Mouse (Mus musculus) fat pad, adult 2 months (tissue): ENCODE results near the gene Irf3.

Experiments
- DNase-seq: peaks from one replicate; pipeline ENCODE4 v3.0.0-alpha.2; 2011; ENCODE audit warnings: low read depth, low spot score; ENCODE audit errors: extremely low read depth

Irf3 gene

DNA sequence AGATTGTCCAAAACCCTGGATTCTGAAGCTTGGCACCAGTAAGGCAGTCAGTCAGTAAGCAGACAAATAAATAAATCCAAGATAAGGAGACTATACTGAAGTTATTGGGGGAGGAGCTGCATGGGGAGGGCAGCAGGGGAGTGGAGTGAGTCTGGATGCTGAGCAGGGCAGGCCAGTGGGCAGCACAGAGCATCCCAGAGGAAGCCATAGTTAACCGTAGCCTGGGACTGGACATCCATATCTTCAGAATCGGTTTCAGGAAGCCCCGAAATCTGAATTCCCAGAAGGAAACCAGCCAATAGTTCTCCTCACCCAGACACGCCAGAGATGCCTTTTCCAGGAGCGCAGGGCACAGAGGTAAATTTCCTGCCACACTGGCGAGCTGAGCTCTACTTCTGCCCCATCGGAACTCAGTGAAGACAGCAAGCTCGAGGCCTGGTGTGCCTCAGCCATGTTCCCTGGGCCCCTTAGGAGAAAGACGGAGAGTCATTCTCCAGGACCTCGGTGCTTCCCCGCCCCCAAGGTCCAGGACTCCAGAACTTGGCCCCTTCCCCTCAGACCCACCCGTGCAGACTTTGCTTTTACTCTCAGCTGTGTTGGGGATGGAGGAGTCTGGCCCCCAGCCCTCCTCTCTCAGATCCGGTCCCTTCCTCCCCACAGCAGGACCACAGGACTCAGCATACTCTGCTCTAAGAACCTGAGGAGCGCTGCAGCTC lies 23.9 kb upstream of the Irf3 start:
- no peak for DNase-seq

DNA sequence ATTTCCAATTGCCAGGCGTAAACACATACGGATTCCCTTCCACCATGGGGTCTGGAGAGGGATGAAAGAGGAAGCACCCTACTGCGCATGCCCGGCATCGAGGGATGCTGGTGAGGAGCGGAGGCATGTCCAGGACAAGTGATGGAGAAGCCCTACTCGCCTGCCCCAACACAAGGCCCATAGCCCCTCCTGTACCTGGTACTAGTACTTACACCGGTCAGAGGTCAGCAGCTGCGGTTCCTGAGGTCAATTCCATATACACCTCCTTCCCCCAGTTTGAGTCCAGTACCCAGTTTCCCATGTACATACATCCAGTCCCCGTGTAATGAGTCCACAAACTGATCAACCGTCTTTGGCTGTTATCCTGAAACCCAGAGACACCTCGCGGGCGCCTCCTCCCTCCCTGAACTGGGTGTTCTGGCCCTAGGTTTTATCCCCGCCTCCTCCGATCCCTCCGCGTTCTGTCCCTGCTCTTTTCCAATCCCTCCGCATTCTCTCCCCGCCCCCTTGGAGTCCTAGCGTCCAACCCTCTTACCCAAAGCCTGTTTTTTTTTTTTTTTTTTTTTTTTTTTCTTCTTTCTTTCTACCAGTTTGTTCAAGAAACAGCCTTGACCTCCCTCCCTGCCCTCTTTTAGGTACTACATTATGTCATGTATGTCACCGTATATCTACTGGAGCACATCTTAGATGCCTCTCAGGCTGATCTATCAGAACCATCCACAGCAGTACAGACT lies 22.9 kb upstream of the Irf3 start, which contains the start of gene Cpt1c:
Cpt1c (minus strand) TSS at position 469 of the 734 bp plus-strand sequence.
- no peak for DNase-seq

DNA sequence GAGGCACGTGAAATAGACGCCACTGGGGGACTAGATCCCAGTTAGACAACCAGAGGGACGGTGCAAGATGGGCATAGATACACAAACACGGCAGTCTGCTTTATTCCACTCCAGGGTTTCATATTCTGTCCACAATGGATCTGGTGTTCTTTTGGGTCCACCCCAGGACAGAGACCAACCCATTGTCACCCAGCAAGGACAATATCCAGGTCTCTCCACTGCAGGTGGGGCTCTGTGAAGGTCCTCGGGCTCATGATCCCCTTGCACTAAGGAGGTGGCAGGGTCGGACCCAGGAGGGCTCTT lies 22.4 kb upstream of the Irf3 start:
- DNase-seq: no peak

DNA sequence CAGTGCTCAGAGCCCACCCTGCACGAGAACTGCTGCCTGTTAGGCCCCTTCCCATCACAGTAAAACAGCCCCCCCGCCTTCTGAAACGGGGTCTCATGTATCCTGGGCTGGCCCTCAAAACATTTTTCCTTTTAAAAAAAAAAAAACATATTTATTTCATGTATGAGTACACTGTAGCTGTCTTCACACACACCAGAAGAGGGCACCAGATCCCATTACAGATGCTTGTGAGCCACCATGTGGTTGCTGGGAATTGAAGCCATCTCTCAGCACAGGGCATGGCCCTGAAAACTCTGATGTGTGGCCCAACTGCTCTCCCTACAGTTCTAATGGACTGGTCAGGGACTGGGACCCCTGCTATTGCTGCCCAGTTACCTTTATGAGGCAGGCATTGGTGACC lies 19.1 kb upstream of the Irf3 start:
- DNase-seq: no peak

DNA sequence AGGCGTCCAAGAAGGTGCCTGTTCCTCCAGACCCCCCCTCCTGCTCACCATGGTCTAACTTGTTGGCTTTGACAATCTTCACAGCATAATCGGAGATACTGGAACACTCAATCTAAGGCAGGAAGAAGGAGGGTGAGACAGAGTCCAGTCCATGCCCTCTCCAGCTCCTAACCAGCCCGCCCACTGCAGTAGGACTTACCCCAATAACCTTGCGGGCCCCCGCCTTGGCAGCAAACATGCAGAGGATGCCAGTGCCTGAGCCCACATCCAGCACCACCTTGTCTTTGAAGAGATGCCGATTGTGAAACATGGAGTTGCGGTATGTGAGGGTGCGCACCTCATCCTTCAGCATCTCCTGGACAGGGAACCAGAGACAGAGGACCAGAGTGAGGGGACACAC lies 15.9 kb upstream of the Irf3 start:
- DNase-seq: no peak

DNA sequence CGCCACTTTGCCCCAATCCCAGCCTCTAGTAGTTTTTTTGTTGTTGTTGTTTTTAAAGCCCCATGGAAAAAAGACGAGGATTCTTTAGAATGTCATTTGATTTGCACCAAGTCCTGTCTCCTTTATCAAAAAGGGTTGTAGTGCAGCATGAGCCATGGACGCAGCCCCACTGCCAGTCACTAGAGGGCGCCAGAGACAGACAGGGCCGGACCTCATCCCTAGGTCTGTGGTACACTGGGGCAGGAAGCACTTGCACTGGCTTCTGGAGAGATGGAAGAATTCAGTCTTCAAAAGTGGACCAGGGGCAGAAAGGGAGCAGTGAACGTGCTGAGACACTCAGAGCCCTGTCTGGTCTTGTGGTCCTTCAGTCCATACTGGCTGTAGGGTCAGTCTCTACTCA lies 14.4 kb upstream of the Irf3 start:
- DNase-seq: no peak

DNA sequence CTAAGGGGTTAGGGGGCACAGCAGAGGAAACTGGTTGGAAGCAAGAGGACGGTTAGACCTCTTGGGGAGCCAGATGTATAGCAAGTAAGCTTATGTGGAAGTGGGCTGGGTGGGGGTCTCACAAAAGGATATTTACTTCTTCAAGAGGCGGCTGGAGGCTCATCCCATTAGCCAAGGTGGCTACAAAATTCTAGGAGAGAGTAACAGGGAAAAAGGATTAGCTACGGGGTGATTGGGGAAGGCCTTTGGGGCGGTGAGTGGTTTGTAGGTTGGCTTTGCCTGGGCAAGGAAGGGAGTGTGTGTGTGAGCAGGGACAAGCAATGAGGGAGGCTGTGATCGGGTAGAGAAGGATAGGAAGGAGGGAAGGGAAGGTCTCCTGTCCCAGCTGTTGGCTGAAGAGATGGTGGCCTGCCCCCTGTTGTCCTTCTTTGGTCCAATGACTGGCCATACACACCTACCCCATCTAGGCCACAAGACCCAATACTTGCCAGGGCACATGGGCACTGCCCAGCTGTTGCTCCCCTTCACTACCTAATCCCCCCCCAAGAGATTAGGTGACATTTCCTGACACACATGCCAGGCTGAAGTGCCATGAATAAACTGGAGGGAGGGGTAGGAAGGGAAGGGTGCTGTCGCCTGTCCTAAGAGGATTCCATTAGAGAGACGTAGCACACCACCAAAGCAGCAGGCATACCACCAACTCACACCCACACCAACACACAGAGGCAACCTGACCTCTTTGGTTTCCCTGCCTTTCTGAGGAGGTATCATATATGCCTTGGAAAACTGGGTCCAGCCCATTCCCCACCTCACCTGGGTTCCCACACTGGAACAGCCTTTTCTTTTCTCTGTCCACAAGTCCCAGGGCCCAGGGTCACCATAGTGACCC lies 13.3 kb upstream of the Irf3 start:
- DNase-seq: no peak

DNA sequence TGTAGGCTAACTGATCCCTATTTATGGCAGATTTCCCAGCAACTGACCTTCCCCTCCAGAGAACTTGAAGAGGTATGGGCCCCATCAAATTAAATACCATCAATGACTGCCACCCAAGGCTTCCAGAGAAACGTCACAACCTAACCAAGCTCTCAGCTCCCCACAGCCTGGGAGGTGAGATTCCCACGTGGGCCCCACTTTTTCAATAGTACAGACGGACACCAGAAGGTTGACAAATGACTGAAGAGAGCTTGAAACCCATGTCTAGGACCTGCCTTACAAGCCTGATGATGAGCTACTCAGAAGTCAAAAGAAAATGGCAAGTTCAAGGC lies 12.6 kb upstream of the Irf3 start:
- DNase-seq: no peak

DNA sequence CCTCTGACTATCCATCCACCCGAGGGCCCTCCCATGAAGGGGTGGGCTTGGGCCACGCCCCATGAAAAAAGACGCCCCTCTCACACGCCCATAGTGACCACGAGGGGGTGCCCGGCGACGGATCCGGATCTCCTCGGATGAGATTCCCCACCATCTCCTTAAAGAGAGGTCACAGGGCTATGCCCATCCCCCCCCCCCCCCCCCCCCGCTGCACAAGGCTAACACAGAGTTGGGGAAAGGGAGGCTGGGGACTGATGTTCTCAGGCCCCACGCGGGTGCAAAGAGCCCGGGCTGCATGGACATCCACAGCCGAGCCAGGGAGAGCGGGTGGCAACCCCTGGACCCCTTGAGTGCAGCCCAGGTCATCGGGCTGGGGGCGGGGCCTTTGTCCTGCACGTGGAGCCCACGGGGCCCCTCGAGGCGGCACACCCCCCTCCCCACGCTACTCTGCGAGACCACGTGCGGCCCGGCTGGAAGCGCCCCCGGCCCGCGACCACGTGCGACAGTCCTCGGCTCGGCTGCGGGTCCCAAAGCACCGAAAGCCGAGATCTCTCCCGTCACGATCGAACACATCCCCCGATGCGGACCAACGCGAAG lies 11.8 kb upstream of the Irf3 start:
- no peak for DNase-seq

DNA sequence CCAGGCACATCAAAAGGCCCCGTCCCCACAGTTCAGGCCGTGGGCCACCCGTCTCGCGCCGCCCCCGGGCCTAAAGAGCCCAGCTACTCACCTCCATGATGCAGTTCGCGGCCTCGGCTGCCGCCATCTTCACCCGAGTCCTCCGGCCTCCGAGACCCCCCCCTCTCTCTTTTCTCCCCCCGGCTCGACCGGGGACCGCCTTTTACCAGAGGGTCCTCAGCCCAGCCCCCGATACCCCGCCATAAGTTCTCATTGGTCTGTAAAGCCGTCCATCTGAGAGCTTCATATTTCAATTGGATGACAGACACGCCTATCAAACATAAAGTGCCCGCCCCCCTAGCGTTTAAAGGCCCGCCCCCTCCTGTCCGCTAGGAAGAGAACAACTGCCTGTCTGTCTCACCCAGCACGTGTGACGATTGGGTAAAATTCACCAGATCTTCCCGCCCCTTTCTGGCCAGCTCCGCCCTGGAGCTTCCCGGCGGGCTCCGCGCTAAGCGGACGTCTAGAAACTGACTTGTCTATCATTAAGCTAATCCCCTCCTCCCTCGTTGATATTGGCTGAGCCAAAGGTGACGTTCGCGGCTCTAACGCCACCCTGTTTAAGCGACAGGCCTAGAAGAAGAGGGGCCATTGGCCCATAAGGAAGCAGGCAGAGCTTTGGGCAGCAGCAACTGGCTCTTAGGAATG lies 11.1 kb upstream of the Irf3 start, which contains the start of gene Prmt1:
Prmt1 (minus strand) TSS at position 377 of the 687 bp plus-strand sequence.
- peak; percentile 100 for DNase-seq

DNA sequence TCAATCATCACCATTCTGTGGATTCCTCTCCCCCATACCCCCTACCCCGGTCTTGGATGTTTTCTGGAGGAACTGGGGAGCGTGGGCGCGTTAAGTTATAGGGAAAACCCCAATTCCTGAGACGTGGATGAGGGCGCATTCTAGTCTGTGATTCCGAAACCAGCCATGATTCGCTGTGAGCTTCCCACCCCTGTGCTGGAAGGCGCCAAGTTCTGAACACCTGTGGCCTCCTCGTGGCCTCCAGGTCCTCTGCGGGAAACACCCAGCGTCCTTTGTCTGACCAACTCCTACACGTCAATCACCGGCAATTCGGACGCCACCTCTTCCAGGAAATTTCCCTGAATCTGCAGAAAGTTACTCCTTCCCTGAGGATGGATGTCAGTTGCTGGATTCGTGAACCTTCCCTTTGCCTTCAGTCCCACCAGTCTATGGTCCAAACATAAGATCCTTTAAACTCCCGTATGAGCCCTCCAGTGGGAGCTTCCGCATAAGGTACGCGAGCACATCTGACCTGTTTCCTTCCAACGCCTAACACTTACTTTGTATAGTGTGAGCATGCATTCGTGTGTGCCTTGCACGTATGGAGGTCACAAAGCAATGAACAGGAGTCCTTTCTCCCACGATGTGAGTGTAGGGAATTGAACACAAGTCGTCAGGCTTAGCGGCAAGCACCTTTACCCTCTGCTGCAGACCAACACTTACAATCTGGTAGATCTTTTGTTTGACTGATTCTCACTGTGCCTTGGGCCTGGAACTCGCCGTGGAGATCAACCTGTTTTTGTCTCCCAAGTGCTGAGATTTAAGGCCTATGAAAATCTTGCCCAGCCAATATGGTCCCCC lies 10.3 kb upstream of the Irf3 start:
- DNase-seq: no peak

DNA sequence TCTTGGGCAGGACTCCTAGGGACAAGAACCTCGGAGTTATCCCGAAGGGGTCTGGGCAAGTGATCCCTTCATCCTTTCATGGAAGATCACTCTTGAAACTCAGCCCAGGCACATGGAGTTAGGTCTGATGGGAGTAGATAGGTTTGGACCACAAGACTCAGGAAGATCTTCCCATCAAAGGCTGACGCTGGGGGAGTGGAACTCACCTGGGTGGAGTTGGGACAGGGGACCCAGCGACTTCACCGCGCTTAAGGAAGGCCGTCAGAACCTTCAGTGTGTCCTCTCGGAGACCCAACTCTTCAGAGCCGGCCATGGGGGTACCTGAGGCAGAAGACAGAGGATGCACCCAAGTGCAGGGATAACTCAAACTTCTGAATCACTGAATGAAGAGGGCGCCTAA lies 776 bp upstream of the Irf3 start:
- no peak for DNase-seq

DNA sequence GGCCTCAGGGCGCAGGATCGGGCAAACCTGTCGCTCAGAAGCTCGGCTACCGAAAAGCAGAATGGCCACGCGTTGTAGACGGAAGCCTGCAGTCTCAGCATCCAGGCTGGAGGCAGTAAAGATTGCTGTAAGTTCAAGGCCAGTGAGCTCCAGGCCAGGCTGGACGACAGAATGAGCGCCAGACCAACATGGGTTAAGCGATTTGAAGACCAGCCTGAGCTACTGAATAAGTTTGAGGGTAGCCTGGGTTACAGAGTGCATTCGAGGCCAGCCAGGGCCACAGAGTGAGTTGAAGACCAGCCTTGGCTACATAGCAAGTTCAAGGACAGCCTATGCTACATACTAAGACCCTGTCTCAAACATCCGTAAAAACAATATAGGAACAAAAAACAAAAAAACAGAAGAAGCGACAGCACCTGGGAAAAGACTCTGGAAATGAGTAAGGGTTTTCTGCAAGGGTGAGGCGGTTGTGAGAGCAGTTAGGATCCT lies 536 bp downstream of the Irf3 start:
- no peak for DNase-seq

DNA sequence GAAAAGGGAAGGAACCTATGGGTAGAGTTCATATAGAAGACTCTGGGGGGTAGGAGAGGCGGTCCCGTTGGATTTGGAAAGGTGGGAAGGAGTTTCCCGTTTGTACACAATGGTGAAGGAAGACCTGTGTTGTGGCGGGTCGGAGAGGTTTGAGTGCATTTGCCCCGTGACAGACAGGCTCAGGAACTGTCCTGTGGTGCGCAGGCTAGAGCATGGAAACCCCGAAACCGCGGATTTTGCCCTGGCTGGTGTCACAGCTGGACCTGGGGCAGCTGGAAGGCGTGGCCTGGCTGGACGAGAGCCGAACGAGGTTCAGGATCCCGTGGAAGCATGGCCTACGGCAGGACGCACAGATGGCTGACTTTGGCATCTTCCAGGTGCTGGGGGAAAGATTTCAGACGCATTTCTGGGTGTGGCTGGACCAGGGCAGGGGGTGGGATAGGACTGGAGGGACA lies 1.1 kb downstream of the Irf3 start, which contains the start of gene Bcl2l12:
Bcl2l12 (minus strand) TSS at position 212 of the 455 bp plus-strand sequence.
- DNase-seq: no peak

DNA sequence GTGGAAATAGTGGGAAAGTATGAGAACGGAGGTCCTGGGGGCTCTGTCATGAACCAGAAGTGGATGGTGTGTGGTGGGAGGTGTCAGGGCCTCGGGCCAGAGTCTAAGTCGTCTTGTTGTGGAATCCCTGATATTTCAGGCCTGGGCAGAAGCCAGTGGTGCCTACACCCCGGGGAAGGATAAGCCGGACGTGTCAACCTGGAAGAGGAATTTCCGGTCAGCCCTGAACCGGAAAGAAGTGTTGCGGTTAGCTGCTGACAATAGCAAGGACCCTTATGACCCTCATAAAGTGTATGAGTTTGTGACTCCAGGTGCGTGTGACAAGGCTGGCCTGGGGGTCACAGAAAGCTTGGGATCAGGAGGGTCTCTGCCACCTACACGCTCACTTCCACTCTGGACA lies 2.3 kb downstream of the Irf3 start:
- DNase-seq: no peak

DNA sequence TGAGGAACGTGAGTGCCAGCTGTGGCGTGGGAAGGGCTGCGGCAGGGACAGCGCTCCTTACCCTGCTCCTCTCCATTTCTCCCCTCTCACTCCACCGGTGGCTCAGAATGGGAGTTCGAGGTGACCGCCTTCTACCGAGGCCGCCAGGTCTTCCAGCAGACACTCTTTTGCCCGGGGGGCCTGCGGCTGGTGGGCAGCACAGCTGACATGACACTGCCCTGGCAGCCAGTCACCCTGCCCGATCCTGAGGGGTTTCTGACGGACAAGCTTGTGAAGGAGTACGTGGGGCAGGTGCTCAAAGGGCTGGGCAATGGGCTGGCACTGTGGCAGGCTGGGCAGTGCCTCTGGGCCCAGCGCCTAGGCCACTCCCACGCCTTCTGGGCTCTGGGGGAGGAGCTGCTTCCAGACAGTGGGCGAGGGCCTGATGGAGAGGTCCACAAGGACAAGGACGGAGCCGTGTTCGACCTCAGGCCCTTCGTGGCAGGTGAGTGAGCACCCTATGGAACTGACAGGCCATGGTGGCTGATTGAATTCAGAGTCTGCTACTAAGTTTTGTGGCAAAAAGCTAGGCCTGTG lies 3.2 kb downstream of the Irf3 start:
- no peak for DNase-seq

DNA sequence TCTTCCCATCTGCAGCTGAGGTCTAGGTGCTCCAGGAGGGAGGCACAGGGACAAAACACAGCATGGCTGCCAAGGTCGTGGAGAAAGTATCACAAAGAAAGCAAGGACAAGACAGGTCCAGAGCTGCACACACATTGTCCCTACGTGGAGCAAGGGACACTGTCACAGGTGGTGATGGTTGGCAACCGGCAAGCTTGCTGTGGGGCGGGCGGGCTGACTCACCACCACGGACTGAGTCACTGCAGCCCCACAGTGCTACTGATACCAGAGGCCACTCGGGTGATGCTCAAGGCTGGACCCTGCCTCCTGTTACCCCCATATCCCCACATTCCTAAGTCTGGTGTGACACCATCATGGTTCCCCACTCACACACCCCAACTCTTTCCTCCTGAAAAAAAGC lies 5.0 kb downstream of the Irf3 start:
- no peak for DNase-seq

DNA sequence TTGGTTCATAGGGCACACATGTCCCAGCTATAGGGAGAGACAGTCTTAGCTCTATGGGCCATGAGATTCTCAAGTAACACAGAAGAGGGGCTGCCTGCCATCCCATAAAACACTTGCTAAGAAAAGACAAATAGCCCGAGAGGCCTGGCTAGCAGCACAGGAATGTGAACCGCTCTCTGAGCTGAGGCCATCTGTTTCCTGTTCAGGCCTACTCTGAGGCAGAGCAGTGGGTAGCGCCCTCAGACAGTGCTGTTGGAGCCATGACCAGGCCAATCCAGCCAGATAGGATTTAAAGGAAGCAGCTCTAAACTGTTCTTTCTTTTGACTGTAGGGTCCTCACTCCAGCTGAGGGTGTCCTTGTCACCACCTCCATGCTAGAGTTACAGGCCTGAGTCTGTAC lies 7.1 kb downstream of the Irf3 start:
- DNase-seq: no peak

DNA sequence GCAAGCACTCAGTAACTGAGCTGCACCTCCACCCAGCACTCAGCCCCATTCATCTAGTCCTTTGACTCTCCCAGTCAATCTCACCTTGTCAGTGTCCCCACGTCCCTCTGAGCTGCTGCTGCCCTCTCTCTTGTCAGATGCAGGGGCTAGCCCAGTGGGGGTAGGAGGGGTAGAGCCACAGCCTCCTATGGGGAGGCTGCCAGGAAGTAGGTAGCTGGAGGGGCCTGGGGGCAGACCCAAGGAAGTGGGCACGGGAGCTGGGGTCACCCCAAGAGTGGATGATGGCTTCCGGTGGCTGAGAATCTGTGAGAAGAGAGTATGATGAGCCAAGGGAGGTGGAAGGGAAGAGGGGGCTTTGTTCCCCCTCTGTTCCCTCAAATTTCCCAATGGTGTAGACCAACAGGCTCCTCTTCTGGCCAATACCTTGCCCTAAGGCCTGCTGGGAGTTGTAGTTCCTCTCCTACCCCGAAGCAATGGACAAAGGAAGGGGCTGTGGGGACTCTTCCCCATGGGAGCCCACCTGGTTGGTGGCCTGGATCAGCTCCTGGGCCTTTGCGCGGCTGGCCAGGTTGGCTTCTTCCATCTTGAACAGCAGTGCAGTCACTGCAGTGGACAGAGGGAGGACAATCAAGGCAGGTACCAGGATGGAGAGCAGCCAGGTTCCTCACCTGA lies 8.0 kb downstream of the Irf3 start:
- no peak for DNase-seq
